Mouse (Mus musculus): Measurements from ENCODE around the gene Supt6.

GRCm38 (mm10) chr11:78161169-78161568, 84.6 kb downstream of the Supt6 start:
- no peak for TF ChIP-seq E2F4 (IDR thresholded peaks at IDR 0.05; ENCODE audit: insufficient replicate concordance, low read depth, low read length)
- no peak for TF ChIP-seq CTCF (conservative IDR thresholded peaks at IDR 0.05 in 1 of 2, IDR thresholded peaks at IDR 0.05 in 1 of 2; ENCODE audit: low read depth in 2 of 2, low read length in 2 of 2)
- TF ChIP-seq HCFC1 (IDR thresholded peaks at IDR 0.05; ENCODE audit: low read depth, low read length), result no peak
- TF ChIP-seq ZKSCAN1 (IDR thresholded peaks at IDR 0.05; ENCODE audit: borderline replicate concordance, low read depth, low read length), result no peak
- TF ChIP-seq POLR2A (IDR thresholded peaks at IDR 0.05; ENCODE audit: low read depth, low read length), result no peak
- no peak for TF ChIP-seq MAFK (IDR thresholded peaks at IDR 0.05; ENCODE audit: insufficient replicate concordance, low read length)

Measured in CH12.LX (cell line).